Mouse (Mus musculus) left cerebral cortex, postnatal 25 days (tissue): Measurements from ENCODE around the gene Dscaml1. TPM values are rescaled to one million over a fixed set of nuclear protein-coding genes. Genes with fewer than 3 reads are reported as not detected.

Source experiments
- DNase-seq, 2 experiments: peaks; one replicate each; pipeline ENCODE4 v3.0.0; 2022; ENCODE audit warnings: low spot score in 2 of 2, mixed read lengths in 1 of 2
- intact Hi-C: fragments of 180-260 bp; cut with DNase I; formaldehyde crosslinking; loops from one replicate; pipeline ENCODE4 v1.15.1; 2025
- total RNA-seq, 2 experiments: library from RNA; stranded (reverse); gene quantifications; 2 replicates each; pipeline ENCODE4 v1.2.3; 2021

The Dscaml1 gene
- total RNA-seq, 2 experiments from 2014 or later = 51.1 to 51.7 TPM

DNA sequence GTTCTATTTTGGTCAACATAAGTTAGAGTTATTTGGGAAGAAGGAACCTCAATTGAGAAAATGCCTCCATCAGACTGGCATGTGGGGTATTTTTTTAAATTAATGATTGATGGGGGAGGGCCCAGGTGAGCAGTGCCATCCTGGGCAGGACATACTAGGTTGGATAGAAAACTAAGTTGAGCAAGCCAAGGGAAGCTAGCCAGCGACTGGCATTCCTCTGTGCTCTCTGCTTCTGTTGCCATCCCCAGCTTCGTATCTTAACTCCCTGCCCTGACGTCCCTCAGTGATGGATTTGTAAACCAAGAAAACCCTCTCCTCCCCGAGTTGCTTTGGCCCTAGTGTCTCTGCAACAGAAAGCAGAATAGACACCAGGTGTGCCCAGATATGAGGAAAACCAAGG, 12.6 kb downstream of the Dscaml1 start:
- no peak for DNase-seq
- intact Hi-C loops = no loop called here

DNA sequence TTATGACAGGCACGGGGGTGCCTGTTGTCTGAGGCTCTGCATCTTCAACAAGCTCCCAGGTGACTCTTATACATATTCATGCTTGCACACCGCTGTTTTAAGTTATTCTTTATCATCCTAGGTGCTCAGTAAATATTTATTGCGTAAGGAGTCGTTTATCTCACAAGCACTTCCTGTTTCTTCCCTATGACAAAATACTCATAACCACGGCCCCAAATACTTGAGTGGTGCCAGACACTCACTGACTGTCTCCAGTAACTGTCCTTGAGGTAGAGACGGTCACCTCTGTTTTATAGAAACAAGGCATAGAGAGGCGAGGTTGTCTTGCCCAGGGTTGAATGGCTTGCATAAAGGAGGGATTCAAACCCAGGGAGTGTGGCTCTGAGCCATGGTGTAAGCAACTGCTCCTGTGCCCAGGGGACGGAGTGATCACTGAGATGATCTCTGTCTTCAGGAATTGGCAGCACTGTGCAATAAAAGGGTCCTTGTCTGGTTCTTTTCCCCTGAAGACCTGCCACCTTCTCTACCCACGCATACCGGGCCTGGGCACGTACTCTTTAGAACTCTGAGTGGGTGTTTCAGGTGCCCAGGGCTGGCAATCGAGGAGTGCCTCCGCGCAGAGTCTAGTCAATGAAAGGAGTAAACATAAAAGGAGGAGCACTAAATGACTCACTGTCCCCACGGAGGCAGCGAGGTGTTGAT, 13.8 kb downstream of the Dscaml1 start:
- intact Hi-C loops = no loop called here
- no peak for DNase-seq

DNA sequence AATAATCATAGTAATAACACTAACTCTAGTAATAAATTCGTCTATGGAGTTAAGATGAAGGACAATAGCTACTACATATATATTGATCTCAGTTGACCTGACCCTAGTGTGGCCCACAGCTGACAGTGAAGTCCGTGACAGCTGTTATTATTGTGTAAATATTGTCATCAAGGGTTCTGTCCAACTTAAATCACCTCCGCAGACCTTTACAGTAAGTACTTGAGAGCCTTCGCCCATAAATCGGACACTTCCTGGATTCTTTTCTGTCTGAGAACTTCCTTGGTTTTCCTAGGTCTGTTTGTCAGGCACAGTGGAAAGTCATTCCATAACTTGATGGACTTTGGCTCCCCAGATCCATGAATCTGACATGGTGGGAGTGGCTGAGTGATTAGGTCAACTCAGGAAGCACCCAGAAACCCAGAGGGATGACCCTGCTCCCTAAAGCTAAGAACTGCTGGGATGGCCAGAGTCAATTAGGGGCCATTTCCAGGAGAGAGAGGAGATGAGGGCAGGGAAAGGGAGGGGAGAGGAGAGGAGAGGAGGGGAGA, 17.9 kb downstream of the Dscaml1 start:
- intact Hi-C loops = no loop called here
- DNase-seq = no peak

- intact Hi-C loops = no loop called here
- no peak for DNase-seq
Observed at GRCm38 (mm10) chr9:45449658-45450057, 23.2 kb downstream of the Dscaml1 start.

- intact Hi-C loops = no loop called here
- no peak for DNase-seq
Observed at GRCm38 (mm10) chr9:45451346-45451745, 24.9 kb downstream of the Dscaml1 start.

GRCm38 (mm10) chr9:45454032-45454431, 27.6 kb downstream of the Dscaml1 start:
- intact Hi-C loops = no loop called here
- no peak for DNase-seq

DNA sequence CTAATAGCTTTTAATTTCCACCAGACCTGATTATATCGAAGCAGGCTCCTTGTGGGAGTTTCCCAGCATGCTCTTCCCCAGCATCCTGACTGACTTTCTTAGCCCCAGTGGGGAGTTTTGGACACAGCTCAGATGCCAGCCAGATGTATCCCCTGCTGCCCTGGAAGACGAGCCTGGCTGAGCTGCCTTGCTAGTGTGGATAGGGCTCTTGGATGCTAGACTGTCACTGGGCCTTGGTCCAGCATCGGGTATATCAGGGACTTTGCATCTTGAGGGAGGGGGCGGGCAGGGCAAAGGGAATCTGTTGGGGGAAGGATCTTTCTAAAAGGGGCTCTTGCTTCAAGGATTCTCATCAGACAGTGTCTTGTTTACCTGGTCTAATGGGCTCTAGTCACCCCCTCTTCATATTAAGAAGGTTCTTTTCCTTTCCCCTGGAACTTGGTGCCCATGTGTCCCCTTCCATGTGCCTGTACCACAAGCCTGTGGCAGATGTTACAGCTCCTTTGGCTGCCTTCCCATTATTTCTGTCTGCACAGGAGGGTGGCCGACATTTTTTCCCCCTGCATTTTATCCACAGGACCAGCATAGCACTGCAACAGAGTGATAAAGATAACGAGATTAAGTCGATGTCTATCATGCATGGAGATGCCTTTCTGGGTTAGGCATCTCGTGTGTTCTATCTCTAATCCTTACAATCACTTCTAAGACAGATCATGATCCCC, 28.6 kb downstream of the Dscaml1 start:
- intact Hi-C loops = no loop called here
- no peak for DNase-seq

GRCm38 (mm10) chr9:45457200-45457599, 30.8 kb downstream of the Dscaml1 start:
- no peak for DNase-seq
- intact Hi-C loops = no loop called here

GRCm38 (mm10) chr9:45458363-45458762, 31.9 kb downstream of the Dscaml1 start:
- intact Hi-C loops = no loop called here
- no peak for DNase-seq

DNA sequence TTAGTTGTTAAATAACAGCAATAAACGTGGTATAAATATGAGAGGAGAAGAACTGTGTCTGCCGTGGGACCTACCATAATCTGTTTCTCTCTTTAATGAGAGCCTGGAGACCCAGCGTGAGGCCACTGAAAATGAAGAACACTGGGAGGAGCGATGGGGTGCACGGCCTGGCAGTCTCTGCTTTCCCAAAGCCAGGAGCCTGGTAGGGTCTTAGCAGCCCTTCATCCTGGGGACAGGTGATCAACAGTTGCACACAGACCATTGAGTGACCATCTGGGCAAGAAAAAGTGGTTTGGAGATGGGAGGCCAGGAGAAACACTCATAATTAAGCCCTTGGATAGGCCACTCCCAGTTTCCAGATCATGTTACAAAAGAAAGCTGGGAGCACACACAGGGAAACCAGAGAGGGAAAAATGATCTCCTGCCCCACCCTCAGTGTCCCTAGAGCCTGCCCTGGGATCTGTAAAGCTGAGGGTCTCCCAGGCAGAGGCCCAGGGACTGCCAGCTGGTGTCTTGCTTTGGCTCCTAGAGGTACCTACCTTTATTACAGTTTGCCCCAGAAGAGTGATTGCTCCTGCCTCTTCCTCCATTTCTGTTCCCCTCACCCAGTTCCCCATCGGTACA, 39.1 kb downstream of the Dscaml1 start:
- intact Hi-C loops = no loop called here
- DNase-seq = no peak

- DNase-seq = no peak
- intact Hi-C loops = no loop called here
Observed at GRCm38 (mm10) chr9:45468235-45468634, 41.8 kb downstream of the Dscaml1 start.

DNA sequence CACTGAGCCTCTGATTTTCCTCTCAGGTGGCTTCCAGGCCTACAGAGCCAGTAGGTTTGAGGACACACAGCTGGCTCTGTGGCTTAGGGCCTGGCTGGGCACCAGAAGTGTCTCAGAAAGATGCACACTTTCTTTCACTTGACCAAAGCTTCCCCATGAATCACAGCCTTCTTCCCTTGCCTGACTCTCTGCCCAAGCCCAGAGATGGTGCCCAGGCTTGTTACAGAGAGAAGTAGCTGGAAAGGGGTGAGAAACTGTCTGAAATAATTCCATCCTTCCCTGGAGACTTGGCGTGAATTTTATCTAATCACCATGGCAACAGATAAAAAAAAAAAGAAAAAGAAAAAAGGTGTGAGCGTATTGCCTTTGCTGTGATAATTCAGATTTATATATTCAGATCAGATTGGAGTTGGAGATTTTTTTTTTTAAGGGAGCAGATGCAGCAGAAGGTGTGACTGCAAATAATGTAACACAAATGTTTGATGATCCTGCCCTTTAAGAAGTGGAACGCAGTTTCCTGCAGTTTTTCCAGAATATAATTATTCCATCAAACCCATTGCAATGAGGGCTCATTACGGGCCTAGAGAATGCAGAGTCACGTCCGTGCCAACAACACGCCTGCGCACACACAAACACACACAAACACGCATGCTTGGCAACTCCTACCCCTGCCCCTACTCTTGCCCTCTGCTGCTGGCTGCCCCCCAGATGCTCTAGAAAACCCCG, 44.5 kb downstream of the Dscaml1 start:
- intact Hi-C loops = loop anchor here (2.0 kb wide), 1 partner anchor 38 kb away; no protein-coding TSS in a partner anchor
- peak; percentile 62 to 88 for DNase-seq

GRCm38 (mm10) chr9:45471691-45472090, 45.3 kb downstream of the Dscaml1 start:
- DNase-seq = no peak
- intact Hi-C loops = loop anchor here (2.0 kb wide), 1 partner anchor 39 kb away; no protein-coding TSS in a partner anchor

GRCm38 (mm10) chr9:45474874-45475273, 48.4 kb downstream of the Dscaml1 start:
- intact Hi-C loops = no loop called here
- no peak for DNase-seq

GRCm38 (mm10) chr9:45480936-45481335, 54.5 kb downstream of the Dscaml1 start:
- intact Hi-C loops = no loop called here
- no peak for DNase-seq

- intact Hi-C loops = no loop called here
- DNase-seq = no peak
Observed at GRCm38 (mm10) chr9:45486665-45487074, 60.2 kb downstream of the Dscaml1 start.

- intact Hi-C loops = no loop called here
- peak in 1 of 2 experiments; percentile 42 for DNase-seq
Observed at GRCm38 (mm10) chr9:45487179-45487801, 60.9 kb downstream of the Dscaml1 start.

GRCm38 (mm10) chr9:45490899-45491298, 64.5 kb downstream of the Dscaml1 start:
- intact Hi-C loops = no loop called here
- no peak for DNase-seq

GRCm38 (mm10) chr9:45494889-45495288, 68.5 kb downstream of the Dscaml1 start:
- no peak for DNase-seq
- intact Hi-C loops = no loop called here
